Mouse (Mus musculus) embryo, embryonic 11.5 days (tissue): ENCODE results near the gene Mars.

ENCODE experiments used
- DNase-seq: peaks from one replicate; pipeline ENCODE4 v3.0.0-alpha.2; 2012; ENCODE audit warnings: low read depth, low spot score

Gene Mars

DNA sequence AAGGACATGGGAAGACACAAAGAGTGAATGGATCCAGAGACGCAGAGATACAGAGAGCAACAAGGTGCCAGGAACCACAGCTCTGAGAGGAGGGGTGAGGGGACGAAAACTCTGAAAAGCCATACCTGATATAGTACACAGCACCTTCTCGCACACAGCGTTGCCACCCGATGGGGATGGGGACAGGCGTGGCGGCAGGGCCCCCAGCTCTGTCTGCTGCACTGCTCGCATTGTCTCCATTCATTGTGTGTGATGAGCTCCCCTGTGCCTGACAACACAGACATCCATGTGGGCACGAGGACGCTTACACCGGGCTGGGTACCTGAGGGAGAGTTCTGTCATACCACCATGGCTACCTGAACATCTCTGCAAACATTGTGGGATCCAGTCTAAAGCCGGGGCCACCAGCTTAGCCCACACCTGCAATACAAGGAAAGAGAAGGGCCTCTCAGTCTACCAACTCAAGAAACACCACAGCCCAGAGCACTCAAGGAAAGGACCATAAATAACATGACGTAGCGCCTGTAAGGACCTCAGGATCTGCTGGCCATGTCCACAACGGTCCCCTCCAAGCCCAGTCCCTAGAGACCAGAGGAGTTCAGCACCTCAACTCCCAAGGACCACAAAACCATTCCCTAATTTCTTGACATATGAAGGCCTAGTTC, 24.2 kb downstream of the Mars start:
- DNase-seq, result no peak

DNA sequence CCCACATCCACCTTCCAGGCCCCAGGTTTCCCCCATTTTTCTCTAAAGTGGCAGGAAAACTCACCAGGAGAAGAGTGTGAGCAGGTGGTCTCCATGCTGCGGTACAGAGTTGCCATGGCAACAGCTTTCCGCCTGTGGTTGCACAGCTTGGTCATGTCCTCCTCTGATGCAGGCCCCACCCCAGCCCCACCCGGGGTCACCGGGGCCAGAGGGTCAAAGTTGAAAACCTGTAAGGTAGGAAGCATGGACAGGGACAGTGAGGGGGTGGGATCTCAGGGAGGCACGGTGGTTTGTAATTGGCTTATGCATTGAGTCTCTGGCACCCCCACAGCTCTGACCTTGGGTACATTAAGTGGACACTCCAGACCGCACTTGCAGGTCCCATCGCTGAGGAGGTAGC, 24.9 kb downstream of the Mars start:
- DNase-seq, result no peak

DNA sequence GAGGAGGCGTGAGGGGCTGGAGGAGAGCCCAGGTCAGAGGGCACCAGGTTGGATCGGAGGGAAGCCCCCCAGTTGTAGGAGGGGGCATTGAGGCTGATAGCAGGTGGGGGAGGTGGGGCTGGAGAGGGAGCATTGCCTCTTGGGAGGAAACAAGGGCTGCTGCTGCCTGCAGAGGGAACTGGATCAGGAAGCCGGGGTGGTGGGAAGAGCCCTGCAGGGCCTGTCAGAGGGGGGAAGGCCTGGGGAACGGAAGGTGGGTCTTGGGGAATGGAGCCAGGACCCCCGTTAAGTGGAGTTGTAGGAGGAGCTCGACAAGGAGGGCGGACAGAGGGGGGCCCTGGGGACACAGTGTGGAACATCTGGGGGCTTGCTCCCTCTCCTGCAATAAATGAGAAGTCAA, 25.4 kb downstream of the Mars start:
- DNase-seq, result no peak

DNA sequence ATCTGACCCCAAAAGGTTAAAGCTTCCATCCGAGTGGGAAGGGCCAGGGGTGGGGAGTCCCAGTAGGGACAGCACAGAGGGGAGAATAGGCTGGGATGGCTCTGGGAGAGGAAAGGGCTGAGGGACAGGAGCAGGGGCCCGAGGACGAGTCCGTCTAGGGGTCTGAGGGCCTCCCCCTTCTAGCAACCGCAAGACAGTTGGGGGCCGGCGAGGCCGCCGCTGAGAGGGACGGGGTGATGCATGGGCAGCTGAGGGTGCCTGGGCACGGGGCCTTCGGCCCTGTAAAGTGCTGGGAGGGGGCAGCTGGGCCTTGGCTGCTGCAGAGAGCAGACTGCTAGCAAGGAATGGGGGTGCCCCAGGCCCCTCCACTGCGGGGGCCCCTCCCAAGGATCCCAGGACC, 25.9 kb downstream of the Mars start:
- no peak for DNase-seq

DNA sequence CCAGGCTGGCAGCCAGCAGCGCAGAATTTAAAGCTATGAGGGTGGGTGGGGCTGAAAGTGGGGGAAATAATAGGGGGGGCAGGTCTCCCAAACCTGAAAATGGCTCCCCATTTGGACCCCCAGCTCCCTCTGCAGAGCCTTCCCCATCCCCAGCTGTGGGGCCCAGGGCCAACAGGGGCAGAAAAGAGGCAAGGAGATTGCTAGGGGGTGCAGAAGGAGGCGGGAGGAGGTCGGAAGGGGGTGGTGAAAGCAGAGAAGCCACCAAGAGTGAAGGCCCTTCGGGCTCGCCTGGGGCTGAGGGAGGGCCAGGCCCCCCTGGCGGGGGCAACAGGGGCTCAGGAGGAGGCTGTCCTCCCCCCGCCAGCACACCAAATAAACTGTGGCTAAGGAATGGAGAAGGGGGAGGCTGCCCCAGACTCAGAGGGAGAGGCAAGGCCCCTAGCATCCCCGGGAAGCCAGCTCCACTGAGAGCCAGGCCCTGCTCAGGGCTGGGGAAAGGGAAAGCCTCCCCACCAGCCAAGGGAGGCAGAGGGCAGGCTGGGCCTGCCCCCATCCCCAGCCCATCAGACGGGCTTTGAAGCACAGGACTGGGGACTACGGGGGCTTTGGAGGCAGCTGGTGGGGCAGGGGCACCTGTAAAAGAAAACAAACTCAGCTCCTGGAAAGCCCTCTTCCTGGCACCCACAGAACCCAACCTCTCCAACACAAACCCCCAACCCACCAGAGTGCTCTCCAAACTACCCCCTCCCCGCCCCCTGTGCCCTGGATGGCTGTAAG, 26.7 kb downstream of the Mars start:
- no peak for DNase-seq

DNA sequence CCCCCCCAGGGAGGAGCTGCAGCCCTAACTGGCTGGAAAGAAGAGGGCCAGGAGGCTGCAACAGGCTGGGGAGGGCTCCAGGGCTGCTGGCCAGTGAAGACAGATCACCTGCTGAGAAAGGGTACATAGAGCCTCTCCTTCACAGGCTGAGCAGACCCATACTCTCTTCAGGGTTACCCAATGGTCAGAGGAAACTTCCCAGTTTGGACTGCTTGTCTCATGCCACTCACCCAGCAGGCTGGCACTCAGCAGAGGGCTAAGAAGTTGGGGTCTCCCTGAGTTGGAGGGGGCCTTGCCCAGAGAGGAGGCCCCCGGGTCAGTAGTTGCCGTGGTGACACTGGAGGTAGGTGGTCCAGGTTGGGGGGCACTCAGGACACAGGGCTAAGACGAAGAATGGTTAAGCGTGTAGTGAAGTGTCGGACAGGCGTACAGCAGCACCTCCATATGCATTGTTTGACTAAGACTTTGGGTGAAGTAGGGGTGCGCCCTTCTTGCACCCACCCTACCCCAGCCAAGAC, 27.4 kb downstream of the Mars start:
- DNase-seq, result no peak

DNA sequence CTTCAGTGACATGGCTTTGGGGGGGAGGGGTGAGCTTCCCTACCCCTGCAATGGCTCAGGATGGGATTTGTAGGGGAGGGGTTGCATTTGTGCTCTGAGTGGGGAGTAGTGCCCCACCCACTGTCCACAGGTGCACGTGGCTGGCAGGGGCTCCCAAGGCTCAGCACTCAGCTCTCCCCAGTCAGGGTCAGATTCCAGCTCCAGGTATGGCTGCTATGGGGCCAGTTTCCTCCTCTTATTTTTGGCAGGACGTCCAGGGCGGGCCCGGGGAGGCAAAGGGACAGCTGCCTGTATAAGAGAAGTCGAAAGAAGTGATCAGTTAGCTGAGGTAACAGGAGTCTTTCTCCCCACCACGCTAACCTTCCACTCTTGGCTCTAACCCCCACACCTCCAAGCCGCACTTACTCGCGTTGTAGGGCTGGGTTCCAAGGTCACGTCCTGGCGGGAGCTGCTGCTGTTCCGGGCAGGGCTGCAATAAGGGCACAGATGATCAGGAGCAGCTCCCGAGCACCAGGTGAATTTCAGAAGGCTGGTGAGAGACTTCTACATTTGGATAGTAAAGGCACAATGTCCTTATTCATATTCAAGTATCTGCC, 28.9 kb downstream of the Mars start:
- DNase-seq, result no peak

DNA sequence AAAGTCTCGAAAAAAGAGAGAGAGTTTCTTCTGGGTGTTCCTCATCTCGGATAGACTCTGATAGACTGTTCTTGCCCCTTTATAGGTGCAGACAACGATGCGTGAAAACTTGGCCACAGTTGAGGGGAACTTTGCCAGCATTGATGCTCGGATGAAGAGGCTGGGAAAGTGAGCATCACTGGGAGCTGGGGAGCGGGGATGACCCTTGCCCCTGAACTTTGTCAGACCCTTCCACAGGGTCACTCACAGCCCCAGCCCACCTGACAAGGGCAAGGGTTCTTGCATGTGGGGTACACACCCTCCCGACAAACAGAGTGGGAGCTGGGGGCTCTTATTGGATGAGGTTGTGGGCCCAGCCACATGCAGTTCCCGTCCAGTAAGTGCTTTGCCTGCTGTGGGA, 30.3 kb downstream of the Mars start:
- no peak for DNase-seq

DNA sequence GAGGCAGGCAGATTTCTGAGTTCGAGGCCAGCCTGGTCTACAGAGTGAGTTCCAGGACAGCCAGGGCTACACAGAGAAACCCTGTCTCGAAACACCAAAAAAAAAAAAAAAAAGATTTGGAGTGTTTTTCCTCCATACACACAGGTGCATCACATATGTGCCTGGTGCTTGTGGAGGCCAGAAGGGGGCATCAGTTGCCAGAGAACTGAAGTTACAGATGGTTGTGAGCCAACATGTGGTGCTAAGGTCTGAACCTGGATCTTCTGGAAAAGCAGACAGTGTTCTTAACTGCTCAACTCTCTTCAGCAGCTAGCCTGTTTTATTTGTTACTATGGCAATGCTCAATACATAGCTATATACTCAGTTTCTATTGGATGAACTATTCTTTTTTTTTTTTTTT, 31.9 kb downstream of the Mars start:
- no peak for DNase-seq

DNA sequence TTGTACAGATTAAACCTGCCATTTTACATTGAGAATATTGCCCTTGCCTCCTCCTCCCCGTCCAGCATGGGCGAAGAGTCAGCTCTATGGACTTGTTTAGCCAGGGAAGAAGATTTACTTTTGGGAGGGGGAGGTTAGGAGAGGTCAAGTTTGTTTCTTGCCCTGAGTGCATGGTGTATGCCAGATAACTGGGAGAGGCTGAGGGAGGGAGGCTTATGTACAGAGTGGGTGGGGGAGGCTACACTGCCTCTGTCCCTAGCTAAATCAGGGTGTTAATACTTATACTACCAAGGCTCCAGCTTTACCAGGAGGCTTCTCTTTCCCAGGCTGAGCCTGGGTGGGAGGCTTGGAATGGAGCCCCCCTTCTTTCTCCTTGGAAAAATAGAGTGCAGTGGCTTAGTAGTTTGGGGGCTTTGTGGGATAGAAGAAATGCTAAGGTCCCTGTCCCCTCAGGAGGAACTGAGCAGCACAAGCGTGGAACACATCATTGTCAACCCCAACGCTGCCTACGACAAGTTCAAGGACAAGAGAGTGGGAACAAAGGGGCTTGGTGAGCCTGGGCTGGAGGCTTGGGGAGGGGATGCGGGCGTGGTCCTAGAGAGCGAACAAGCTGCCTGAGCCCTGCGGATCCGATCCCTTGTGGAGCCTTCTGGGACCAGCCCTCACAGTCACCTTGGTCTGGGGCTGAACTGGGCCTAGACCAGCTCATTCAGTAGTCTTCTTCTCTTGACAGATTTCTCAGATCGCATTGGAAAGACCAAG, 37.1 kb downstream of the Mars start:
- DNase-seq, result no peak

DNA sequence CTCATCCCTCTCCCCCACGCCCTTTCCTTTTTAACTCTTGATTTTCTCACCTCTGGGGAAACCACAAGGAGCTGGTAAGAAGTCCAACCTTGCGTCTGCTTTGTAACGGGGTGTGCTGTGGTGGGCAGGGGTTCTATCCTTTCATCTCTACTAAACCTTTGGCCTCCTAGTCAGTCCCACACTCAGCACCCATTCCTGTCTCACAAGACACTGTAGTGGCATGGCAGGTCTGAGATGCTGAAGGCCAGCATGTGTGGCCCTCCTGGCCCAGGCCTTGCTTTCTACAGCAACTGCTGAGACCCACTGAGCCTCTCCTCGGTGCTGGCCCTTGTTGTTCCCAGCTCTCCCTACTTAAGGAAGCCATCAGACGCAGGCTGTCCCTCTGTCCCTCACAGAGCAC, 39.2 kb downstream of the Mars start:
- DNase-seq, result no peak

DNA sequence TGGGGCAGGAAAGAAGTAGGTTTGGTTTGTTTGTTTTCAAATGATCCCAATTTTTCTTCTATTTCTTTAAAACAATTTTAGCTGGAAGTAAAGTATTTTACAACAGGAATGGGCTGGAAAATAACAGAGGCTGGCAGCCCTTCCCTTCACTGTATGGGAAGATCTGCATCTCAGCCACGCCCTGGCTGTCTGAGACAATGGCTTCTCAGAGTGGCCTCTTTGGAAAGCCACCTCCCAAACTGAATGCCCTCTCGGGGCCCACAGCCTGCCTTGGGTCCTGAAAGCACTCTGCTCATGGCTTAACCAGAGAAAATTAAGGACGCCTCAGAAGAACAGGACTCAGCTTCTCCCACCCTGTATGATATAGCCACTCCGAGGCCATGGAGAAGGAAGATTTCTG, 41.7 kb downstream of the Mars start:
- DNase-seq, result no peak

DNA sequence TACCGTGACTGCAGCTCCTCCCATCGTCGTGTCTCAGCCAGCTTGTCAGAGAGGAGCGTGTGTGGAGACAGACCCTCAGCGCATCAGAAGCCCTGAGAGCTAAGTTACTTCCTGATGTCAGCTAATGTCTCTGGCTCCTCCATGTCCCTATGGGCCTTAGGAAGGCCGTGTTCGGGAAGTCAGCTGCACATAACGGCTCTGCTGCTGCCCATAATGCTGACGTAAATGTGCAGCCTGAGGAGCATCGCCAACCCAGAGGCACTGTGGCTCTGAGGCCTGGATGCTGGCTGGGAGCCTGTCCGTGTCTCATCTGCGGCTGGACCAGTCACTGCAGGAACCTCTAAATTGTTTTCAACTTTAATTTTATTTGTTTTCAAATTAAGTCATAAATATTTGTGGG, 42.5 kb downstream of the Mars start:
- no peak for DNase-seq

DNA sequence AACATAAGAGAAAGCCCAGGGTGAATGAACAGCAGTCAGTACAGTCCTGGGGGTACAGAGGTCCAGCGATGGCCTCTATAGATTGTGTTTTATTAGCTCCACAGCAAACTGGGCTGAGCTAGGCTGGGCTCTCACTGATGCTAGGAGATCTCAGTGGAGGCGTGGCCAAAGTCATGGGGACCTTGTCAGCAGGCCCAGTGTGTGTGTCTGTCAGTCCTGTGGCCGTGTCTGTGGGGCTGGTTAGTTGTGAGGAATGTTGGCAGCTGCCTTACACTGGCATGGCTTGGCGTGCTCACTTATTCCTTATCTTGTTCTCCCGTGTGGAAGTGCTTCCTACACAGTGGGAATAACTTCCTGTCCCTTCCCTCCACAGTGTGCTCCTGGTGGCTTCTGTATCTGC, 43.2 kb downstream of the Mars start:
- DNase-seq, result no peak

DNA sequence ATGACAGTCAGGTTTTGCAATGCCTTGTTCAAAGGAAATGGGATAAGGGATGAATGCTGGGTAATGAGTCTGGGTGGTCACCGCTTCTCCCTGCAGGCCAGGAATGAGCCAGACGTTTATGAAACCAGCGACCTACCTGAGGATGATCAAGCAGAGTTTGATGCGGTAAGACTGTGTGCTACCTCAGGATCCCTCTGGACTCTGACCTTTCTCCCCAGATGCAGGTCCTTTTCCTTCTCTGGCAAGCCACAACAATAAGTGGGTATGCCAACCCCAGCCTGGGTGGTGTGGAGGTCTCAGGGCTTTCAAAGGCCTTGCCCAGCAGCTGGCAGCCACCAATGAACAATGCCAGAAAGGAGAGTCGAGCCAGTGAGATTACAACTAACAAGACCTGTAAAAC, 44.3 kb downstream of the Mars start:
- no peak for DNase-seq

DNA sequence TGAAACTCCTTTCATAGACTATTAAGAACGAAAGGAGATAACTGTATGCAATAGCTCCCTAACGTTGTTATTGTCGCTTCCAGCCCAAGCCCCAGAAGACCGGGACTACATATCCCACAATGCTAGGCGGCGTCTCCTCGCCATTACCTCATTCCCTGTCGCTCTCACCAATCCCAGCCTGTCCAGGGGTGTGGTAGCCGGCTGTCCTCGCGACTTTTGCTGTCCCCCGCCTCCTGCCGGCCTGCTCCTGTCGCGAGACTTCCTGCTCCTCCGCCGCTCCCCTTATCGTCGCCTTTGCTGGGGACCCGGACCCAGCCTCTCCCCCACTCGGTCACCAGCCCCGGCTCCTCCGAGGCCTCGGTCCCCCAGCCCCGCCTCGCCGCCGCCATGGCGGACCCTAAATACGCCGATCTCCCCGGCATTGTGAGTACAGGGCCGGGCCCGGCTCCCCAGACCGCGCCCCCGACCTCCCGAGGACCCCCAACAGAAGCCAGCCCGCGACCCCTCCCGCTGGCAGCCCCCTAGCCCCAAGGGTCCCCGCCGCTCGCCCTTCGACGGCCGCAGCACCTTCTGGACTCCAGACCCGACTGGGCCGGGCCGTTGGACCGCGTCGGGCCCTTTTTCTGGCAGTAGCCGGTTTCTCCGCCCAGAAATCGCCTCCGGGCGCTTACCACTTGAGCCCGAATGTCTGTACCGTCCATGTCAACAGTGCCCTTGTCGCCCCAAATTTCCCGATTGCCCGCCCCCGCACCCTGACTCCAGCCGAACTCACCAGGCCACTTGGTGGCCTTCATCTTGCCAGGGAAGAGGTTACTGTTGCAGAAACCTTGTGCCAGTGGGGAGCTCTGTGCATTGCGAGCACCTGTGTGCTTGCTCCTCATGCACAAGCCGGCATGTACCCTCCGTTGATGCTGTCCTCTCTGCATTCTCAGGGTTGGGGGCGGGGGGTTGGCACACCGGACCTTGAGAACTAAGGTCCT, 45.2 kb downstream of the Mars start, which contains the start of gene Dctn2:
Gene Dctn2, plus strand, starts transcription at position 257 of the 980 bp plus-strand sequence.
- peak; percentile 88 for DNase-seq

DNA sequence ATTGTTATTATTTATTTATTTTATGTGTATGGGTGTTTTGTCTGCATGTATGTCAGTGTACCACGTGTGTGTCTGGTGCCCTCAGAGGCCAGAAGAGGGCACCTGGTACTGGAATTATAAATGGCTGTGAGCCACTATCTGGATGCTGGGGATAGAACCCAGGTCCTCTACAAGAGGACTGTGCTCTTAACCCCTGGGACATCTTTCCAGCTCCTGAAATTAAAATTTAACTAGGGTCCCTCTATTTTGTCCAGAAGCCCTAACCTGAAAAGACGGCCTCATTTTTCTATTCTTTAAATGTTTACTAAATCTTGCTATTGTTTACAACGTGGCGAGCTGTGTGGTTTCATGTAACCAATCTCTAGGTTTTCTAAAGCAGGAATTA, 45.9 kb downstream of the Mars start:
- DNase-seq, result no peak

DNA sequence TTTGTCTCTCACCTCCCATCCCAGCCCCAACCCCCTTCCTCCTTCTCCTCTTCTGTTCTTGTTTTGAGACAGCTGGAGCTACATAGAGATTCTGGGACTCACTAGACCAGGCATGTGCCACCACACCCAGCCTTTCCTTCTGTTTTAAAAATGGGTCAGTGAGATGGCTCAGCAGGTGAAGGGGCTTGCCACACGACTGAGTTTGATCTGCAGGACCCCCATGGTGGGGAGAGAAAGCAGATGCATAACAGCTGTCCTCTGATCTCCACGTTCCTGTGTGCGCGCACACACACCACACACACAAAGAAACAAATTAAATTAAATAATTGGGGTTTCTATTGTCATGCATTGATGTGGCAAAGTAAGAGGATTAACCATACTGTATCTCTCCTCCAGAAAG, 46.6 kb downstream of the Mars start:
- DNase-seq, result no peak

DNA sequence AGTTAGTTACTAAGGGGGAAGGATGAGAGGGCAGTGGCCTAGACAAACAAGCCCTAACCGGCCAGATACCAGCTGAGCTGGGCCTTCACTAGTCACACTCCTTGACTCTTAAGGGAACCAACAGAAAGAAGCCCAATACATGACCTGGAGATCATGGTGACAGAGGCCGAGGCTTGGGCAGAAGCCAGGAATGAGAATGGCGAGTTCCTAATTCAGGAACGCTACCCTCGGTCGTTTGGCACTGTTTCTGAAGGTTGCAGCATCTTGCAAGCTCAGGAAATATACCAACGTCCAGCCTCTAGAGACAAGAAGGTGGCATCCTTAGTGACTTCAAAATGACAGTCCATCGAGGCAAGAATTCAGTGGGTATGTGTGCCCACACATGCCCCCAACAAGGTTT, 47.2 kb downstream of the Mars start:
- DNase-seq, result no peak

DNA sequence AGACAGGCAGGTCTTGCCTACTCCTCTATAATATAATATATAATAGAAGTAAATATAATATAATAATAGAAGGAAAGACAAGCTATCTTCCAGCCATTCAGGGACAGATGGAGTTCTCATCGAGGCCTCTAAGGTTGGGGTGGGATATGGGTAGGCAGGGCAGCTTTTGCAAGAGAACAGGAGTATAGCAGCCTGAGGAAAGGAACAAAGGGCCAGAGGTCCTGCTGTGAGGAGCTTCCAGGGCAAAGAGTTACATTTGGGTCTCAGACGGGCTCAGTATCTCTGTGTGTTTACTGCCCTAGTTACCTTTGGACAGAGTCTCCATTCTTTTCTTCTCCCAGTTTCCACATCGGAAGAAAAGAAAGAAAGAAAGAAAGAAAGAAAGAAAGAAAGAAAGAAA, 48.0 kb downstream of the Mars start:
- no peak for DNase-seq
